7 mouse cellular contexts compared by ENCODE assay signal in the genomic region with DNA sequence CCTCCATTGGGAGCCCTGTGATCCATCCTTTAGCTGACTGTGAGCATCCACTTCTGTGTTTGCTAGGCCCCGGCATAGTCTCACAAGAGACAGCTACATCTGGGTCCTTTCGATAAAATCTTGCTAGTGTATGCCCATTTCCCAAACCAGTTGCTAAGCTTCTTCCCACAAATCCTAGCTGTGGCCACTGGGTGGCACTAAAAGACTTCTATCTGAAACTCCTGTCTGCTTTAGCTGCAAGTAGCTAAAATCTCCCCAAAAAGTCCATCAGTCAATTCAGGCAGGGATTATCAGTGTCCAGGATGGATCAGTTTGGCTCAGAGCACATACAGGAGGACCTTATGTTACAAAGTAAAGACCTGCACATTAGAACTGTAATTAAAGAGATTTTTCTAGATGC.
A peak's percentile ranks its signal among the peaks of the same experiment; 100 is the strongest.
DNase-seq lines count a peak whose midpoint lies in the region; ATAC-seq and TF ChIP-seq lines count a peak whose summit lies in the region.
"Not testable (repeated sequence)": the region's sequence is repeated elsewhere in the genome, so short reads cannot be mapped to it uniquely, and the experiment has no call there.

No protein-coding gene starts in this region.

- not testable (repeated sequence) for ATAC-seq in midbrain, embryonic 11.5 days (ENCODE audit: low FRiP score)

- not testable (repeated sequence) for H3K9me3 ChIP-seq in midbrain, embryonic 11.5 days (ENCODE audit: control insufficient read depth, low read length)

- H3K4me3 ChIP-seq in cortical plate, adult 2 months (ENCODE audit: insufficient read depth, low read length); midbrain, embryonic 11.5 days (ENCODE audit: low read depth, low read length): not testable (repeated sequence)

- WGBS in midbrain, embryonic 11.5 days, result 70% methylated on average over 2 of the region's 2 CpGs

- H3K4me2 ChIP-seq in midbrain, embryonic 11.5 days, result not testable (repeated sequence)

- intact Hi-C loops in left cerebral cortex, postnatal 10 days (cut with DNase I), result loop anchor here (5.0 to 10.0 kb wide), 2 partner anchors 229 to 407 kb away; no protein-coding TSS in a partner anchor

- not testable (repeated sequence) for H3K4me1 ChIP-seq in cortical plate, adult 2 months (ENCODE audit: control insufficient read depth, insufficient read depth, low read length); midbrain, embryonic 11.5 days (ENCODE audit: control insufficient read depth, insufficient read depth, low read length)

- TF ChIP-seq POLR2A in cortical plate, adult 2 months (IDR thresholded peaks at IDR 0.05; ENCODE audit: extremely low read depth, insufficient read depth, low read length), result not testable (repeated sequence)

- peak; percentile 70 for TF ChIP-seq CTCF in cortical plate, adult 2 months (IDR thresholded peaks at IDR 0.05; ENCODE audit: extremely low read depth, insufficient read depth, low read length)

- H3K9ac ChIP-seq in midbrain, embryonic 11.5 days (ENCODE audit: low read length), result not testable (repeated sequence)

- not testable (repeated sequence) for H3K27ac ChIP-seq in cortical plate, adult 2 months (ENCODE audit: insufficient read depth, low read length); midbrain, embryonic 11.5 days (ENCODE audit: low read depth, low read length)

- not testable (repeated sequence) for H3K36me3 ChIP-seq in midbrain, embryonic 11.5 days (ENCODE audit: control insufficient read depth, insufficient read depth, low read length)

- not testable (repeated sequence) for H3K27me3 ChIP-seq in midbrain, embryonic 11.5 days (ENCODE audit: control insufficient read depth, insufficient read depth, low read length)

- peak; percentile 81 for DNase-seq in adrenal gland, postnatal 10 days
- DNase-seq in gastrocnemius, postnatal 10 days, result peak; percentile 53
- peak; percentile 60 for DNase-seq in kidney, adult 18-20 months
- peak; percentile 77 to 83 for DNase-seq in left cerebral cortex, postnatal 10 days (ENCODE audit: extremely low spot score in 1 of 2, low spot score in 2 of 2)
- peak; percentile 92 for DNase-seq in midbrain, embryonic 11.5 days (ENCODE audit: low spot score, missing footprints)
- DNase-seq in spleen, postnatal 10 days (ENCODE audit: low spot score in 2 of 2), result peak; percentile 5 to 49

Comparison
In these comparisons a context has a peak if more than half of its experiments do, and no peak if none do; other contexts are left out.
1. DNase-seq: peak in every context shown above with its lines; median percentile 92 in midbrain, embryonic 11.5 days; 81 in adrenal gland, postnatal 10 days; 80 in left cerebral cortex, postnatal 10 days; 60 in kidney, adult 18-20 months; 53 in gastrocnemius, postnatal 10 days; 27 in spleen, postnatal 10 days.